Mouse (Mus musculus): ENCODE results near the gene Akr1d1. TPM values are rescaled to one million over a fixed set of nuclear protein-coding genes. Genes with fewer than 3 reads are reported as not detected.

Gene Akr1d1
- total RNA-seq (2021): not detected
- long read RNA-seq, experiment 1: 0 reads
- long read RNA-seq, experiment 2: 0 reads

GRCm38 (mm10) chr6:37529940-37530339 is at the start of gene Akr1d1:
Gene Akr1d1, plus strand, starts transcription at chr6:37530173.
- Histone ChIP-seq H3K27ac (no peak within 1 kb of the TSS), H3K4me3 (no peak within 1 kb of the TSS)
- no peak for DNase-seq (ENCODE audit: extremely low spot score in 1 of 2, low spot score in 2 of 2)
- no peak for TF ChIP-seq CTCF (IDR thresholded peaks at IDR 0.05)
- intact Hi-C loops (cut with DNase I): loop anchor here (5.0 kb wide), 1 partner anchor 157 kb away; no protein-coding TSS in a partner anchor

DNA sequence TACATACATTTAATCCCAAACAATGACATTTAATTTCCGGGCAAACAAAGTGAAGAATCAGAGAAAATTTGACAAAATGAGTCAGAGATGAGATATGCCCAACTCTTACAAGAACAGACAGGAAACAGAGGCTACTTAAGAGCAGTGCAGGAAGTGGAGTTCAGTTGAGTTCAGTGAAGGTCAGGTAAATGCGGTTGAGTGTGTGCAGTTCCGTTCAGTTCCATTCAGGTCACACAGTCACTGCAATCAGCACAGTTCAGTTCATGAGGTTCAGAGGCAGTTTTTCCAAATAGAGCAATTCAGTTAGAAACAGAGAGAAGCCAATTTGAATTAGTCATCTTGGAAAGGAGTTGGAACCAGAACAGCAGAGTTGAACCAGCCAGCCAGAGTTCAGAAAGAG is 48.8 kb upstream of the Akr1d1 start:
- DNase-seq (ENCODE audit: extremely low spot score in 1 of 2, low spot score in 2 of 2): no peak
- intact Hi-C loops (cut with DNase I): no loop called here
- no peak overlapping the region for H3K4me3 ChIP-seq
- no peak overlapping the region for H3K27ac ChIP-seq
- TF ChIP-seq CTCF (IDR thresholded peaks at IDR 0.05): no peak

- intact Hi-C loops (cut with DNase I): no loop called here
- no peak overlapping the region for H3K27ac ChIP-seq
- TF ChIP-seq CTCF (IDR thresholded peaks at IDR 0.05): no peak
- no peak for DNase-seq (ENCODE audit: extremely low spot score in 1 of 2, low spot score in 2 of 2)
- no peak overlapping the region for H3K4me3 ChIP-seq
Observed at GRCm38 (mm10) chr6:37483262-37483661, 46.7 kb upstream of the Akr1d1 start.

DNA sequence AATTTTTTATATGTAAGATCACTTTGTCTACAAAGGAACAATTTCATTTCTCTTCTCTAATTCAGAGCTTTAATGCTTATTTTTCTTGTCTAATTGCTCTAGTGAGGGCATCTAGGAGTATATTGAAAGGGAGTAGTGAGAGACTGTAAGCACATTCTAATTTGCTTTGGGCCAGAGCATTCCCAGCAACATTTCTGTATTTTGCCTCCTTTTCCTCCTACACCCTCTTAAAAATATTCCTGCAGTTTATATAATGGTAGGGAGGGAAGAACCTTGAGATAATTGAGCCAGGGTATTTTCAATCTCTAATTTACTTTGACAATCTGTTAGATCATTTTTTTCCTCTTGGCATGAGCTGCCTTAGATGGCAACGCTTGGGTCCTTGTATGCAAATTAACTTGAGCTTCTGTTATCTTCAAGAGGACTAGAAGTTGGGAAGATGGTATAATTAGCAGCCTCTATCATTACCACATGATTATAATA is 45.3 kb upstream of the Akr1d1 start:
- H3K4me3 ChIP-seq: no peak overlapping the region
- TF ChIP-seq CTCF (IDR thresholded peaks at IDR 0.05): no peak
- H3K27ac ChIP-seq: no peak overlapping the region
- no peak for DNase-seq (ENCODE audit: extremely low spot score in 1 of 2, low spot score in 2 of 2)
- intact Hi-C loops (cut with DNase I): no loop called here

GRCm38 (mm10) chr6:37486502-37486901 is 43.5 kb upstream of the Akr1d1 start:
- DNase-seq (ENCODE audit: extremely low spot score in 1 of 2, low spot score in 2 of 2): no peak
- no peak for TF ChIP-seq CTCF (IDR thresholded peaks at IDR 0.05)
- H3K4me3 ChIP-seq: no peak overlapping the region
- intact Hi-C loops (cut with DNase I): no loop called here
- H3K27ac ChIP-seq: no peak overlapping the region

GRCm38 (mm10) chr6:37492241-37492640 is 37.7 kb upstream of the Akr1d1 start:
- no peak for DNase-seq (ENCODE audit: extremely low spot score in 1 of 2, low spot score in 2 of 2)
- TF ChIP-seq CTCF (IDR thresholded peaks at IDR 0.05): no peak
- intact Hi-C loops (cut with DNase I): no loop called here
- Histone ChIP-seq H3K27ac (no peak overlapping the region), H3K4me3 (no peak overlapping the region)

GRCm38 (mm10) chr6:37494957-37495356 is 35.0 kb upstream of the Akr1d1 start:
- intact Hi-C loops (cut with DNase I): no loop called here
- no peak for TF ChIP-seq CTCF (IDR thresholded peaks at IDR 0.05)
- H3K4me3 ChIP-seq: no peak overlapping the region
- H3K27ac ChIP-seq: no peak overlapping the region
- no peak for DNase-seq (ENCODE audit: extremely low spot score in 1 of 2, low spot score in 2 of 2)

- Histone ChIP-seq H3K27ac (no peak overlapping the region), H3K4me3 (no peak overlapping the region)
- no peak for DNase-seq (ENCODE audit: extremely low spot score in 1 of 2, low spot score in 2 of 2)
- peak; percentile 20 for TF ChIP-seq CTCF (IDR thresholded peaks at IDR 0.05)
- intact Hi-C loops (cut with DNase I): no loop called here
Observed at GRCm38 (mm10) chr6:37496866-37497265, 33.1 kb upstream of the Akr1d1 start.

GRCm38 (mm10) chr6:37505588-37505987 is 24.4 kb upstream of the Akr1d1 start:
- H3K4me3 ChIP-seq: no peak overlapping the region
- intact Hi-C loops (cut with DNase I): no loop called here

GRCm38 (mm10) chr6:37506909-37507515 is 23.0 kb upstream of the Akr1d1 start:
- no peak for DNase-seq (ENCODE audit: extremely low spot score in 1 of 2, low spot score in 2 of 2)
- TF ChIP-seq CTCF (IDR thresholded peaks at IDR 0.05): no peak
- no peak overlapping the region for H3K27ac ChIP-seq
- intact Hi-C loops (cut with DNase I): no loop called here
- H3K4me3 ChIP-seq: no peak overlapping the region

More at GRCm38 (mm10) chr6:37505588-37505987, 24.4 kb upstream of the Akr1d1 start:
- no peak overlapping the region for H3K27ac ChIP-seq
- DNase-seq (ENCODE audit: extremely low spot score in 1 of 2, low spot score in 2 of 2): no peak
- TF ChIP-seq CTCF (IDR thresholded peaks at IDR 0.05): no peak

- no peak overlapping the region for H3K4me3 ChIP-seq
- no peak for DNase-seq (ENCODE audit: extremely low spot score in 1 of 2, low spot score in 2 of 2)
- intact Hi-C loops (cut with DNase I): no loop called here
- no peak for TF ChIP-seq CTCF (IDR thresholded peaks at IDR 0.05)
- no peak overlapping the region for H3K27ac ChIP-seq
Observed at GRCm38 (mm10) chr6:37510786-37511185, 19.2 kb upstream of the Akr1d1 start.

DNA sequence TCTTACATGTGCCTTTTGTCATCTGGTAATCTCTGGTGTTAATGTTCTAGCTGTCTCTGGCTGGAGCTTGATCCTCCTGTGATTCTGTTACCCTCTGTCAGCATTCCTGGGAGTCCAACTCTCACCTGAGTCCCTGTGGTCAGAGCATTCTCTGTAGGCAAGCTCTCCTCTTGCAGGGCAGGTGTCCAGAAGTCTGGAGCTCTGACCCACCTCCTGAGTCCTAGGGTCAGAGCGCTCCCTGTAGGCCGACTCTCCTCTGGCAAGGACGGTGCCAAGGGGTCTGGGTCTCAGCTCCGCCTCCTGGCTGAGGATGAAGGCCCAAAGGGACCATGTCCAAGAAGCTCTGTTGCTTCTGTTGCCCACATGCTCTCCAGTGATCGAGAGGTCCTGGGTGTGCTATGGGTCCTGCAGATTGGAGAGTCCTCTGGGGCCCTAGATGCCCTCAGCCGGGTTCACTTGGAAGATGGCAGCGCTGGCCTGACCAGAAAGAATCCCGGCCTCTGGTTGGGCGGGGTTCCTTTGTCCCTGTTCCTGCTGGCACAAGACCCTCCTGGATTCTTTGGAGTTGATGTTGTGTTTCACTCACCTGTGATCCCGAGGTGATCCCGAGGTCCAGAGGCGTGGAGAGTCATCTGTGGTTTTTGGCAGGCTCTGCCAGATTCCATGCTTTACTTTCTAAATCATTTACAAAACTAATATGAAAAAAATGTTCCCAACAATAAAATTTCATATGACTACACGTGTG is 9.2 kb upstream of the Akr1d1 start:
- Histone ChIP-seq H3K4me3 (no peak overlapping the region), H3K27ac (no peak overlapping the region)
- intact Hi-C loops (cut with DNase I): no loop called here
- no peak for DNase-seq (ENCODE audit: extremely low spot score in 1 of 2, low spot score in 2 of 2)
- TF ChIP-seq CTCF (IDR thresholded peaks at IDR 0.05): no peak
